Mouse (Mus musculus): ENCODE measurements at regions not wholly inside any gene's neighbourhood (a gene's known extent, or its start where the extent isn't known, plus 50 kb on each side); places are given as distances from the start of the nearest gene placed in this dataset.

- intact Hi-C loops (cut with DNase I): no loop called here
- no peak for DNase-seq (ENCODE audit: low spot score in 2 of 2)
Observed at GRCm38 (mm10) chr13:102397411-102397810, 295.9 kb upstream of the Cd180 start.

GRCm38 (mm10) chr13:102411840-102412239, 281.5 kb upstream of the Cd180 start:
- DNase-seq (ENCODE audit: low spot score in 2 of 2): no peak
- intact Hi-C loops (cut with DNase I): no loop called here

GRCm38 (mm10) chr13:102434372-102434954, 258.9 kb upstream of the Cd180 start:
- intact Hi-C loops (cut with DNase I): no loop called here

GRCm38 (mm10) chr13:102442676-102443075, 250.7 kb upstream of the Cd180 start:
- intact Hi-C loops (cut with DNase I): no loop called here
- DNase-seq (ENCODE audit: low spot score in 2 of 2): no peak

More at GRCm38 (mm10) chr13:102434372-102434954, 258.9 kb upstream of the Cd180 start:
- DNase-seq (ENCODE audit: low spot score in 2 of 2): no peak

GRCm38 (mm10) chr13:102447310-102447709, 246.0 kb upstream of the Cd180 start:
- intact Hi-C loops (cut with DNase I): no loop called here

GRCm38 (mm10) chr13:102449416-102450121, 243.8 kb upstream of the Cd180 start:
- DNase-seq (ENCODE audit: low spot score in 2 of 2): no peak
- intact Hi-C loops (cut with DNase I): no loop called here

More at GRCm38 (mm10) chr13:102447310-102447709, 246.0 kb upstream of the Cd180 start:
- DNase-seq (ENCODE audit: low spot score in 2 of 2): no peak

GRCm38 (mm10) chr13:102451176-102451575, 242.2 kb upstream of the Cd180 start:
- intact Hi-C loops (cut with DNase I): no loop called here
- DNase-seq (ENCODE audit: low spot score in 2 of 2): no peak

GRCm38 (mm10) chr13:102458711-102459110, 234.6 kb upstream of the Cd180 start:
- no peak for DNase-seq (ENCODE audit: low spot score in 2 of 2)
- intact Hi-C loops (cut with DNase I): no loop called here

GRCm38 (mm10) chr13:102463993-102464392, 229.4 kb upstream of the Cd180 start:
- intact Hi-C loops (cut with DNase I): no loop called here
- no peak for DNase-seq (ENCODE audit: low spot score in 2 of 2)

GRCm38 (mm10) chr13:102481906-102482305, 211.5 kb upstream of the Cd180 start:
- intact Hi-C loops (cut with DNase I): no loop called here
- no peak for DNase-seq (ENCODE audit: low spot score in 2 of 2)

- intact Hi-C loops (cut with DNase I): no loop called here
- no peak for DNase-seq (ENCODE audit: low spot score in 2 of 2)
Observed at GRCm38 (mm10) chr13:102482451-102482850, 210.9 kb upstream of the Cd180 start.

- no peak for DNase-seq (ENCODE audit: low spot score in 2 of 2)
- intact Hi-C loops (cut with DNase I): no loop called here
Observed at GRCm38 (mm10) chr13:102487416-102488097, 205.8 kb upstream of the Cd180 start.

GRCm38 (mm10) chr13:102491370-102491769, 202.0 kb upstream of the Cd180 start:
- intact Hi-C loops (cut with DNase I): no loop called here
- DNase-seq (ENCODE audit: low spot score in 2 of 2): no peak

- intact Hi-C loops (cut with DNase I): no loop called here
- no peak for DNase-seq (ENCODE audit: low spot score in 2 of 2)
Observed at GRCm38 (mm10) chr13:102504157-102504947, 189.0 kb upstream of the Cd180 start.

GRCm38 (mm10) chr13:102507226-102507625, 186.1 kb upstream of the Cd180 start:
- intact Hi-C loops (cut with DNase I): loop anchor here (5.0 kb wide), 1 partner anchor 780 kb away; no protein-coding TSS in a partner anchor
- DNase-seq (ENCODE audit: low spot score in 2 of 2): peak; percentile 8 to 34

GRCm38 (mm10) chr13:102507916-102508315, 185.4 kb upstream of the Cd180 start:
- DNase-seq (ENCODE audit: low spot score in 2 of 2): no peak
- intact Hi-C loops (cut with DNase I): loop anchor here (5.0 kb wide), 1 partner anchor 781 kb away; no protein-coding TSS in a partner anchor

- no peak for DNase-seq (ENCODE audit: low spot score in 2 of 2)
- intact Hi-C loops (cut with DNase I): no loop called here
Observed at GRCm38 (mm10) chr13:102510733-102511279, 182.6 kb upstream of the Cd180 start.

- DNase-seq (ENCODE audit: low spot score in 2 of 2): peak in 1 of 2 experiments; percentile 53
- intact Hi-C loops (cut with DNase I): no loop called here
Observed at GRCm38 (mm10) chr13:102518169-102518882, 175.0 kb upstream of the Cd180 start.

- DNase-seq (ENCODE audit: low spot score in 2 of 2): no peak
- intact Hi-C loops (cut with DNase I): no loop called here
Observed at GRCm38 (mm10) chr13:102521427-102521826, 171.9 kb upstream of the Cd180 start.

All from left cerebral cortex, postnatal 25 days (tissue).